Mouse (Mus musculus): ENCODE measurements around the gene Dck. TPM values are rescaled to one million over a fixed set of nuclear protein-coding genes. Genes with fewer than 3 reads are reported as not detected.
A peak's percentile ranks its signal among the peaks of the same experiment; 100 is the strongest.

Dck gene
- polyA plus RNA-seq, 1 experiment from 2014 or later: 110 TPM

DNA sequence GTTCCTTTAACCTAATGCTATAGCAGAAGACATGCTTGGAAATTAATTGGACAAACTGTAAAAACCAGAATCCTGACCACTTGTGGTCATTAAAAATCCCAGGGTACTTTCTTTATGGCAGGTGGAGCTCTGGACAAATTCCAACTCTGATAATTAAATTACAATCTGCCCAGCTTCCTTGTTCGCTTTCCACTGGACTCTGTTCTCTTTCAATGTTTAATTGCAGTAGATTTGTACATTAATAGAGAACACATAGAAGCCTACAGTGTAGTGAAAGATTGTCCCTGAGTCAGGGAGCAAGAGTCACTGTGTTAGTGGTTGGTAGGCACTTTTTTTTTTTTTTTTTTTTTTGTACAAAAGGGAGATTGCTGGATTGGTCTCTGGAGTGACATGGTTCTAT lies 56.7 kb downstream of the Dck start:
- WGBS: 90% methylated on average over 1 of the region's 1 CpGs
- H3K9me3 ChIP-seq (replicated peaks; ENCODE audit: control insufficient read depth, low read length): no peaks in the 10 kb centered on the region
- H3K4me1 ChIP-seq (ENCODE audit: control insufficient read depth, insufficient read depth, low read length): no peaks in the 10 kb centered on the region
- no peak for ATAC-seq (replicated peaks; ENCODE audit: insufficient number of reproducible peaks, low FRiP score, low TSS enrichment, low read depth)
- DNase-seq (ENCODE audit: low spot score): no peak
- H3K27ac ChIP-seq (replicated peaks; ENCODE audit: low read depth, low read length): no peak overlapping the region
- no peaks in the 10 kb centered on the region for H3K36me3 ChIP-seq (replicated peaks; ENCODE audit: control insufficient read depth, insufficient read depth, low read depth, low read length)
- no peak overlapping the region for H3K9ac ChIP-seq (replicated peaks; ENCODE audit: low read length)
- H3K4me3 ChIP-seq (ENCODE audit: low read depth, low read length): no peak overlapping the region
- no peak overlapping the region for H3K4me2 ChIP-seq (ENCODE audit: low read depth, low read length)
- no peaks in the 10 kb centered on the region for H3K27me3 ChIP-seq (ENCODE audit: control insufficient read depth, insufficient read depth, low read length)

DNA sequence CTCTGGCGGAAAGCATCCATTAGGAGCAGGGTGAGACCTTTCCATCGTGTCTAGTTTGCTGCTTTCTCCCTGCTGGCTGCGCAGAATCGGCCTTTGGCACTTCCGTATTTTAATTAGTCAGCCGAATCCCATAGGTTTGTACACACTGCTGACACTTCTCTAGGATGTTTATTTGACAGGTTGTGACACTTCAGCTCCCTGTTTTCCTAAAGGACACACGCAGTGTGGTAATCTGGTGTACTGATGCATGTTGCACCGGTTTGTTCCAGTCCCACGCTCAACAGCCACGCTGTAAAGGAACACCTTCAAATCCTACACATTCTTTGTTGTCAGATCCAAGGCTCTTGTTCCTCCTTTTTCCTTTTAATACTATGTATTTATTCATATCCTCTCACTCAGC lies 60.0 kb downstream of the Dck start:
- no peaks in the 10 kb centered on the region for H3K9me3 ChIP-seq (replicated peaks; ENCODE audit: control insufficient read depth, low read length)
- WGBS: 80% methylated on average over 10 of the region's 10 CpGs
- no peaks in the 10 kb centered on the region for H3K4me1 ChIP-seq (ENCODE audit: control insufficient read depth, insufficient read depth, low read length)
- no peak overlapping the region for H3K4me2 ChIP-seq (ENCODE audit: low read depth, low read length)
- H3K36me3 ChIP-seq (replicated peaks; ENCODE audit: control insufficient read depth, insufficient read depth, low read depth, low read length): no peaks in the 10 kb centered on the region
- no peak overlapping the region for H3K27ac ChIP-seq (replicated peaks; ENCODE audit: low read depth, low read length)
- no peak for DNase-seq (ENCODE audit: low spot score)
- H3K9ac ChIP-seq (replicated peaks; ENCODE audit: low read length): no peak overlapping the region
- no peak overlapping the region for H3K4me3 ChIP-seq (ENCODE audit: low read depth, low read length)
- no peak for ATAC-seq (replicated peaks; ENCODE audit: insufficient number of reproducible peaks, low FRiP score, low TSS enrichment, low read depth)
- H3K27me3 ChIP-seq (ENCODE audit: control insufficient read depth, insufficient read depth, low read length): no peaks in the 10 kb centered on the region

- Histone ChIP-seq H3K4me1 (ENCODE audit: control insufficient read depth, insufficient read depth, low read length) (no peaks in the 10 kb centered on the region), H3K9me3 (replicated peaks; ENCODE audit: control insufficient read depth, low read length) (no peaks in the 10 kb centered on the region), H3K4me2 (ENCODE audit: low read depth, low read length) (no peak overlapping the region), H3K27me3 (ENCODE audit: control insufficient read depth, insufficient read depth, low read length) (no peaks in the 10 kb centered on the region), H3K4me3 (ENCODE audit: low read depth, low read length) (no peak overlapping the region), H3K9ac (replicated peaks; ENCODE audit: low read length) (no peak overlapping the region), H3K27ac (replicated peaks; ENCODE audit: low read depth, low read length) (no peak overlapping the region), H3K36me3 (replicated peaks; ENCODE audit: control insufficient read depth, insufficient read depth, low read depth, low read length) (no peaks in the 10 kb centered on the region)
- ATAC-seq (replicated peaks; ENCODE audit: insufficient number of reproducible peaks, low FRiP score, low TSS enrichment, low read depth) (0 out of 2 replicates have a peak, but pooled peaks have one; percentile 56), DNase-seq (ENCODE audit: low spot score) (no peak)
- WGBS: 80% methylated on average over 8 of the region's 8 CpGs
Observed at GRCm38 (mm10) chr5:88829835-88830571, 65.2 kb downstream of the Dck start.

- no peaks in the 10 kb centered on the region for H3K9me3 ChIP-seq (replicated peaks; ENCODE audit: control insufficient read depth, low read length)
- H3K27me3 ChIP-seq (ENCODE audit: control insufficient read depth, insufficient read depth, low read length): no peaks in the 10 kb centered on the region
- H3K9ac ChIP-seq (replicated peaks; ENCODE audit: low read length): no peak overlapping the region
- ATAC-seq (replicated peaks; ENCODE audit: insufficient number of reproducible peaks, low FRiP score, low TSS enrichment, low read depth): no peak
- no peaks in the 10 kb centered on the region for H3K36me3 ChIP-seq (replicated peaks; ENCODE audit: control insufficient read depth, insufficient read depth, low read depth, low read length)
- no peak overlapping the region for H3K27ac ChIP-seq (replicated peaks; ENCODE audit: low read depth, low read length)
- no peak for DNase-seq (ENCODE audit: low spot score)
- H3K4me3 ChIP-seq (ENCODE audit: low read depth, low read length): no peak overlapping the region
- 78% methylated on average over 4 of the region's 4 CpGs for WGBS
- no peaks in the 10 kb centered on the region for H3K4me1 ChIP-seq (ENCODE audit: control insufficient read depth, insufficient read depth, low read length)
- H3K4me2 ChIP-seq (ENCODE audit: low read depth, low read length): no peak overlapping the region
Observed at GRCm38 (mm10) chr5:88830880-88831279, 66.1 kb downstream of the Dck start.

- H3K9ac ChIP-seq (replicated peaks; ENCODE audit: low read length): no peak overlapping the region
- no peaks in the 10 kb centered on the region for H3K36me3 ChIP-seq (replicated peaks; ENCODE audit: control insufficient read depth, insufficient read depth, low read depth, low read length)
- H3K4me1 ChIP-seq (ENCODE audit: control insufficient read depth, insufficient read depth, low read length): no peaks in the 10 kb centered on the region
- H3K4me2 ChIP-seq (ENCODE audit: low read depth, low read length): no peak overlapping the region
- WGBS: 93% methylated on average over 3 of the region's 3 CpGs
- ATAC-seq (replicated peaks; ENCODE audit: insufficient number of reproducible peaks, low FRiP score, low TSS enrichment, low read depth) (no peak), DNase-seq (ENCODE audit: low spot score) (no peak)
- no peak overlapping the region for H3K4me3 ChIP-seq (ENCODE audit: low read depth, low read length)
- H3K9me3 ChIP-seq (replicated peaks; ENCODE audit: control insufficient read depth, low read length): no peaks in the 10 kb centered on the region
- no peak overlapping the region for H3K27ac ChIP-seq (replicated peaks; ENCODE audit: low read depth, low read length)
- H3K27me3 ChIP-seq (ENCODE audit: control insufficient read depth, insufficient read depth, low read length): no peaks in the 10 kb centered on the region
Observed at GRCm38 (mm10) chr5:88831935-88832334, 67.1 kb downstream of the Dck start.

Other genes with a start within 250 kb of the Dck start
- 0.35 and 0.39 TPM in 2 replicates for gene Jchain, start 237.1 kb upstream of the Dck start, polyA plus RNA-seq (2014; fragmentation: Nextera tagmentation; extraction: Ambion mirVana)
- gene Utp3, start 210.5 kb upstream of the Dck start, polyA plus RNA-seq (2014; fragmentation: Nextera tagmentation; extraction: Ambion mirVana): 75.6 and 76.0 TPM in 2 replicates
- 34.1 and 39.9 TPM in 2 replicates for gene Rufy3, start 200.0 kb upstream of the Dck start, polyA plus RNA-seq (2014; fragmentation: Nextera tagmentation; extraction: Ambion mirVana)
- 82.0 and 91.0 TPM in 2 replicates for gene Grsf1, start 88.8 kb upstream of the Dck start, polyA plus RNA-seq (2014; fragmentation: Nextera tagmentation; extraction: Ambion mirVana)
- gene Mob1b, start 44.1 kb upstream of the Dck start, polyA plus RNA-seq (2014; fragmentation: Nextera tagmentation; extraction: Ambion mirVana): 13.7 and 15.6 TPM in 2 replicates
- 1.5 and 1.6 TPM in 2 replicates for gene Slc4a4, start 121.8 kb downstream of the Dck start, polyA plus RNA-seq (2014; fragmentation: Nextera tagmentation; extraction: Ambion mirVana)

Data from embryonic facial prominence, embryonic 11.5 days (tissue).